Comparison of ENCODE assay signal across 7 mouse cellular contexts in genomic region chr10:83359956-83360355, GRCm38 (mm10). TPM values are rescaled to one million over a fixed set of nuclear protein-coding genes. Genes with fewer than 3 reads are reported as not detected.
DNase-seq lines count a peak whose midpoint lies in the region; ATAC-seq lines count a peak whose summit lies in the region.

Gene D10Wsu102e, plus strand, starts transcription at chr10:83360221.

- peak within 1 kb of the TSS; percentile 80 for H3K27ac ChIP-seq in embryonic facial prominence, embryonic 12.5 days
- peak within 1 kb of the TSS; percentile 42; the same call in 1 of the 2 replicates for H3K27ac ChIP-seq in limb, embryonic 11.5 days (replicated peaks; ENCODE audit: low read depth, low read length)
- peak within 1 kb of the TSS; percentile 68 for H3K27ac ChIP-seq in midbrain, embryonic 14.5 days (replicated peaks; ENCODE audit: low read depth, low read length)

- peaks cover 9% of the 10 kb centered on the region for H3K4me1 ChIP-seq in embryonic facial prominence, embryonic 12.5 days
- peaks cover 3% of the 10 kb centered on the region; the same call in 1 of the 2 replicates for H3K4me1 ChIP-seq in limb, embryonic 11.5 days (ENCODE audit: control insufficient read depth, insufficient read depth, low read length)
- H3K4me1 ChIP-seq in midbrain, embryonic 14.5 days (ENCODE audit: control insufficient read depth, insufficient read depth, low read length) = peaks cover 11% of the 10 kb centered on the region

- DNase-seq in adrenal gland, postnatal 25 days = peak; percentile 97
- DNase-seq in heart, adult 11 months = peak; percentile 100
- peak; percentile 97 for DNase-seq in kidney, adult 18-20 months
- DNase-seq in limb, embryonic 11.5 days (ENCODE audit: low spot score) = peak; percentile 98
- peak; percentile 98 for DNase-seq in midbrain, embryonic 14.5 days
- peak; percentile 92 to 93 for DNase-seq in spleen, adult 18-20 months

- H3K9ac ChIP-seq in embryonic facial prominence, embryonic 12.5 days = peak within 1 kb of the TSS; percentile 84
- peak within 1 kb of the TSS; percentile 82 for H3K9ac ChIP-seq in limb, embryonic 11.5 days (ENCODE audit: low read length)
- peak within 1 kb of the TSS; percentile 82 for H3K9ac ChIP-seq in midbrain, embryonic 14.5 days (replicated peaks; ENCODE audit: low read length)

- H3K4me2 ChIP-seq in embryonic facial prominence, embryonic 12.5 days (replicated peaks) = peak within 1 kb of the TSS; percentile 63
- peak within 1 kb of the TSS; percentile 71 for H3K4me2 ChIP-seq in limb, embryonic 11.5 days (ENCODE audit: low read depth, severe bottlenecking)
- peak within 1 kb of the TSS; percentile 86 for H3K4me2 ChIP-seq in midbrain, embryonic 14.5 days (ENCODE audit: low read length)

- peak within 1 kb of the TSS; percentile 89 for H3K4me3 ChIP-seq in embryonic facial prominence, embryonic 12.5 days
- H3K4me3 ChIP-seq in limb, embryonic 11.5 days (ENCODE audit: low read depth, low read length) = peak within 1 kb of the TSS; percentile 80
- H3K4me3 ChIP-seq in midbrain, embryonic 14.5 days (replicated peaks; ENCODE audit: low read depth, low read length) = peak within 1 kb of the TSS; percentile 84

- H3K27me3 ChIP-seq in embryonic facial prominence, embryonic 12.5 days = no peaks in the 10 kb centered on the region
- H3K27me3 ChIP-seq in limb, embryonic 11.5 days (ENCODE audit: control insufficient read depth, insufficient read depth, low read length) = no peaks in the 10 kb centered on the region
- no peaks in the 10 kb centered on the region for H3K27me3 ChIP-seq in midbrain, embryonic 14.5 days (ENCODE audit: control insufficient read depth, insufficient read depth, low read length)

- no peaks in the 10 kb centered on the region for H3K9me3 ChIP-seq in embryonic facial prominence, embryonic 12.5 days
- no peaks in the 10 kb centered on the region for H3K9me3 ChIP-seq in limb, embryonic 11.5 days (ENCODE audit: control insufficient read depth, low read length)
- H3K9me3 ChIP-seq in midbrain, embryonic 14.5 days (ENCODE audit: control insufficient read depth, low read length) = no peaks in the 10 kb centered on the region

- peaks cover 26% of the 10 kb centered on the region for H3K36me3 ChIP-seq in embryonic facial prominence, embryonic 12.5 days
- H3K36me3 ChIP-seq in limb, embryonic 11.5 days (ENCODE audit: control insufficient read depth, insufficient read depth, low read length) = peaks cover 2% of the 10 kb centered on the region; the same call in 1 of the 2 replicates
- H3K36me3 ChIP-seq in midbrain, embryonic 14.5 days (ENCODE audit: control insufficient read depth, insufficient read depth, low read length) = peaks cover 24% of the 10 kb centered on the region

- WGBS in embryonic facial prominence, embryonic 12.5 days = under 1% methylated on average over 30 of the region's 30 CpGs
- WGBS in limb, embryonic 11.5 days = under 1% methylated on average over 30 of the region's 30 CpGs
- under 1% methylated on average over 30 of the region's 30 CpGs for WGBS in midbrain, embryonic 14.5 days

- peak; percentile 97 for ATAC-seq in embryonic facial prominence, embryonic 12.5 days (ENCODE audit: insufficient number of reproducible peaks, insufficient read depth, low FRiP score, low TSS enrichment)
- ATAC-seq in limb, embryonic 11.5 days (ENCODE audit: insufficient number of reproducible peaks, low FRiP score, low TSS enrichment, low read depth) = peak; percentile 98
- ATAC-seq in midbrain, embryonic 14.5 days (ENCODE audit: low FRiP score, low TSS enrichment) = peak; percentile 98

RNA-seq across cellular contexts. Expression of gene D10Wsu102e, which starts in this region (rescaled TPM):
- total RNA-seq in adrenal gland, postnatal 25 days (2021) = 1.0 and 1.2 TPM in 2 replicates
- 0.92 and 0.96 TPM in 2 replicates for polyA plus RNA-seq in embryonic facial prominence, embryonic 12.5 days (2016; fragmentation: Nextera tagmentation; extraction: Ambion mirVana)
- polyA plus RNA-seq in limb, embryonic 11.5 days (2014; fragmentation: Nextera tagmentation; extraction: Ambion mirVana) = 1.0 and 1.2 TPM in 2 replicates
- polyA plus RNA-seq in midbrain, embryonic 14.5 days (2014; fragmentation: Nextera tagmentation; extraction: Ambion mirVana) = 1.0 and 1.1 TPM in 2 replicates

Comparison
In these comparisons a context has a peak if more than half of its experiments do, and no peak if none do; other contexts are left out.
1. Peak in every context shown above with its lines: DNase-seq, ATAC-seq, H3K4me3 ChIP-seq and H3K27ac ChIP-seq.
2. Peak in ATAC-seq, H3K4me3 ChIP-seq, H3K27ac ChIP-seq, H3K9ac ChIP-seq and H3K4me2 ChIP-seq in embryonic facial prominence, embryonic 12.5 days; RNA of the gene not detected or under 1 TPM.